Mouse (Mus musculus): Measurements from ENCODE around the gene Creb3.
"Not testable (repeated sequence)": the region's sequence is repeated elsewhere in the genome, so short reads cannot be mapped to it uniquely, and the experiment has no call there.

Gene Creb3

GRCm38 (mm10) chr4:43583421-43583820 lies 21.3 kb downstream of the Creb3 start:
- peak in 1 of 2 experiments; percentile 33 for DNase-seq

- peak; percentile 56 to 81 for DNase-seq
Measured at GRCm38 (mm10) chr4:43584444-43585416, 22.6 kb downstream of the Creb3 start, which contains the start of gene Msmp. TSS of gene Msmp (minus strand) at chr4:43584494.

GRCm38 (mm10) chr4:43585682-43586081 lies 23.6 kb downstream of the Creb3 start:
- no peak for DNase-seq

- DNase-seq, result peak; percentile 81 to 91
Measured at GRCm38 (mm10) chr4:43586411-43586810, 24.3 kb downstream of the Creb3 start.

- peak in 1 of 2 experiments; percentile 71 for DNase-seq
Measured at GRCm38 (mm10) chr4:43587681-43588080, 25.5 kb downstream of the Creb3 start.

GRCm38 (mm10) chr4:43591543-43591942 lies 29.4 kb downstream of the Creb3 start:
- DNase-seq, result peak in 1 of 2 experiments; percentile 49

GRCm38 (mm10) chr4:43591961-43592360 lies 29.8 kb downstream of the Creb3 start:
- no peak for DNase-seq

GRCm38 (mm10) chr4:43593453-43593852 lies 31.3 kb downstream of the Creb3 start:
- peak in 1 of 2 experiments; percentile 29 for DNase-seq

GRCm38 (mm10) chr4:43596597-43596996 lies 34.5 kb downstream of the Creb3 start:
- DNase-seq, result not testable (repeated sequence)

GRCm38 (mm10) chr4:43598200-43598599 lies 36.1 kb downstream of the Creb3 start:
- no peak for DNase-seq

- no peak for DNase-seq
Measured at GRCm38 (mm10) chr4:43598650-43599380, 36.7 kb downstream of the Creb3 start.

- no peak for DNase-seq
Measured at GRCm38 (mm10) chr4:43600195-43600934, 38.2 kb downstream of the Creb3 start.

GRCm38 (mm10) chr4:43604099-43604498 lies 42.0 kb downstream of the Creb3 start:
- DNase-seq, result no peak

- no peak for DNase-seq
Measured at GRCm38 (mm10) chr4:43604751-43605685, 42.9 kb downstream of the Creb3 start.

- no peak for DNase-seq
Measured at GRCm38 (mm10) chr4:43612534-43612933, 50.4 kb downstream of the Creb3 start.

- DNase-seq, result peak in 1 of 2 experiments; percentile 15
Measured at GRCm38 (mm10) chr4:43613060-43613730, 51.1 kb downstream of the Creb3 start.

All from kidney, postnatal 25 days (tissue).